Comparison of ENCODE assay signal across 9 mouse cellular contexts in the genomic region with DNA sequence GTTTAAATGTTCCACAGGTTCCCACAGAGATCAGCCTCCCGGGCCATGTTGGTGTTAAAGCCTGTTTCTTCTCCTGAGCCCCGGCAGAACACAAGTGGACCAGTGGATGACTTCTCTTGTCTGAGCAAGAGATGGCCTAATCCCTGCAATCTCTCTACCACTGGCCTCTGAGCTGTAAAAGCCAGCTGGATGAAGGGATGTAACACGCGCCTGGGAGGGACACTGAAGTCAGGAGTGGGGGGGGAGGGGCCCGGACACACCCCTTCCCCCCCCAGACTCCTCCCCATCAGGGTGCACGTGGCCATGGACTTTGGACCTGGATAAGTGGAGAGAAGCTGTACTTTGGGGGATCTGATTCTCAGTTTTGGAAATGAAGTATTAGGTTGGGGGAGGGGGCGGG. TPM values are rescaled to one million over a fixed set of nuclear protein-coding genes. Genes with fewer than 3 reads are reported as not detected.
A peak's percentile ranks its signal among the peaks of the same experiment; 100 is the strongest.
DNase-seq lines count a peak whose midpoint lies in the region; ATAC-seq and TF ChIP-seq lines count a peak whose summit lies in the region.
"Had no signal": no experiment of that assay in that cellular context is flagged by ENCODE, and none has a peak within 500 bp of the region (broad histone marks: within the 10 kb centered on the region; RNA-seq: fewer than 3 reads in every experiment).

No protein-coding gene starts in this region.

- no peak for TF ChIP-seq CTCF in lung, adult 2 months (IDR thresholded peaks at IDR 0.05; ENCODE audit: insufficient read depth, low read length)
- TF ChIP-seq CTCF in heart, postnatal 0 days (IDR thresholded peaks at IDR 0.05; ENCODE audit: low read depth), result no peak

- peak overlapping the region; percentile 57; the same call in 1 of the 2 replicates for H3K9ac ChIP-seq in lung, embryonic 15.5 days
- H3K9ac ChIP-seq in heart, postnatal 0 days (replicated peaks; ENCODE audit: low read depth, low read length), result 0 out of 2 replicates have a peak overlapping the region, but pooled peaks have one; percentile 0
- no peak overlapping the region for H3K9ac ChIP-seq in limb, embryonic 12.5 days (replicated peaks)
- H3K9ac ChIP-seq in neural tube, embryonic 12.5 days, result no peak overlapping the region

- H3K36me3 ChIP-seq in lung, embryonic 15.5 days, result no peaks in the 10 kb centered on the region
- H3K36me3 ChIP-seq in heart, postnatal 0 days (replicated peaks; ENCODE audit: control insufficient read depth, insufficient read depth, low read length), result no peaks in the 10 kb centered on the region
- no peaks in the 10 kb centered on the region for H3K36me3 ChIP-seq in limb, embryonic 12.5 days
- H3K36me3 ChIP-seq in neural tube, embryonic 12.5 days, result no peaks in the 10 kb centered on the region

- TF ChIP-seq POLR2A in lung, adult 2 months (IDR thresholded peaks at IDR 0.05; ENCODE audit: borderline replicate concordance, extremely low read depth, low read depth, low read length), result no peak; the same call in 1 of the 2 replicates

- no peaks in the 10 kb centered on the region for H3K27me3 ChIP-seq in lung, embryonic 15.5 days
- no peaks in the 10 kb centered on the region for H3K27me3 ChIP-seq in heart, postnatal 0 days (ENCODE audit: control insufficient read depth, insufficient read depth, low read length)
- H3K27me3 ChIP-seq in limb, embryonic 12.5 days, result no peaks in the 10 kb centered on the region
- no peaks in the 10 kb centered on the region for H3K27me3 ChIP-seq in neural tube, embryonic 12.5 days (replicated peaks)

- H3K9me3 ChIP-seq in lung, embryonic 15.5 days, result no peaks in the 10 kb centered on the region
- no peaks in the 10 kb centered on the region for H3K9me3 ChIP-seq in heart, postnatal 0 days (replicated peaks; ENCODE audit: control insufficient read depth, low read length)
- H3K9me3 ChIP-seq in limb, embryonic 12.5 days, result no peaks in the 10 kb centered on the region
- H3K9me3 ChIP-seq in neural tube, embryonic 12.5 days, result no peaks in the 10 kb centered on the region

- peak overlapping the region; percentile 57 for H3K4me3 ChIP-seq in lung, embryonic 15.5 days
- no peak overlapping the region for H3K4me3 ChIP-seq in lung, adult 2 months (replicated peaks; ENCODE audit: extremely low read depth, low read depth, low read length)
- peak overlapping the region; percentile 77 for H3K4me3 ChIP-seq in heart, postnatal 0 days (ENCODE audit: low read depth, low read length)
- H3K4me3 ChIP-seq in limb, embryonic 12.5 days (replicated peaks), result peak overlapping the region; percentile 46
- no peak overlapping the region for H3K4me3 ChIP-seq in neural tube, embryonic 12.5 days

- H3K4me1 ChIP-seq in lung, embryonic 15.5 days, result peaks cover 57% of the 10 kb centered on the region
- H3K4me1 ChIP-seq in lung, adult 2 months (ENCODE audit: control insufficient read depth, insufficient read depth, low read length), result peaks cover 28% of the 10 kb centered on the region
- H3K4me1 ChIP-seq in heart, postnatal 0 days (ENCODE audit: control insufficient read depth, insufficient read depth), result peaks cover 50% of the 10 kb centered on the region
- peaks cover 35% of the 10 kb centered on the region for H3K4me1 ChIP-seq in limb, embryonic 12.5 days (replicated peaks)
- peaks cover 17% of the 10 kb centered on the region for H3K4me1 ChIP-seq in neural tube, embryonic 12.5 days

- H3K27ac ChIP-seq in lung, embryonic 15.5 days, result peak overlapping the region; percentile 96
- H3K27ac ChIP-seq in heart, postnatal 0 days (ENCODE audit: low read depth), result peak overlapping the region; percentile 97
- H3K27ac ChIP-seq in limb, embryonic 12.5 days, result peak overlapping the region; percentile 92; the same call in 1 of the 2 replicates
- H3K27ac ChIP-seq in neural tube, embryonic 12.5 days, result no peak overlapping the region

- no peak for TF ChIP-seq EP300 in heart, postnatal 0 days (IDR thresholded peaks at IDR 0.05; ENCODE audit: low read depth)

- 13% methylated on average over 7 of the region's 7 CpGs for WGBS in lung, embryonic 15.5 days
- WGBS in lung, adult 2 months, result 19% methylated on average over 7 of the region's 7 CpGs
- WGBS in heart, postnatal 0 days, result 17% methylated on average over 7 of the region's 7 CpGs
- WGBS in limb, embryonic 12.5 days, result 17% methylated on average over 7 of the region's 7 CpGs
- WGBS in neural tube, embryonic 12.5 days, result 26% methylated on average over 7 of the region's 7 CpGs

- no peak for DNase-seq in lung, adult 2 months
- peak; percentile 49 for DNase-seq in adrenal gland, postnatal 25 days
- no peak for DNase-seq in heart, postnatal 0 days (ENCODE audit: low spot score)
- no peak for DNase-seq in urinary bladder, postnatal 36 days (ENCODE audit: low spot score in 2 of 2)

- peak overlapping the region; percentile 66 for H3K4me2 ChIP-seq in lung, embryonic 15.5 days
- peak overlapping the region; percentile 73 for H3K4me2 ChIP-seq in heart, postnatal 0 days (ENCODE audit: low read depth, low read length)
- H3K4me2 ChIP-seq in limb, embryonic 12.5 days, result peak overlapping the region; percentile 60
- peak overlapping the region; percentile 68 for H3K4me2 ChIP-seq in neural tube, embryonic 12.5 days (replicated peaks)

- no peak for ATAC-seq in lung, embryonic 15.5 days (ENCODE audit: borderline replicate concordance, extremely low read depth, low FRiP score, low TSS enrichment)
- ATAC-seq in heart, postnatal 0 days (ENCODE audit: insufficient read depth, low read depth), result no peak
- ATAC-seq in limb, embryonic 12.5 days (ENCODE audit: insufficient number of reproducible peaks, insufficient read depth, low FRiP score, low TSS enrichment, low read depth), result no peak
- ATAC-seq in neural tube, embryonic 12.5 days (ENCODE audit: low FRiP score, low read depth), result no peak
- ATAC-seq in megakaryocyte progenitor cell, adult 5-6 weeks (replicated peaks; ENCODE audit: poor library complexity), result no peak

RNA-seq across cellular contexts. Expression of gene Mgat1, which starts 1.2 kb away (rescaled TPM):
- polyA plus RNA-seq in lung, embryonic 15.5 days (2015; fragmentation: Nextera tagmentation; extraction: Ambion mirVana), result 65.0 and 69.6 TPM in 2 replicates
- 216 and 218 TPM in 2 replicates for polyA plus RNA-seq in lung, adult 2 months (2012; rRNA removed)
- total RNA-seq in adrenal gland, postnatal 25 days (2021), result 94.2 and 116 TPM in 2 replicates
- 115 and 163 TPM in 2 replicates for total RNA-seq in heart, postnatal 0 days (2014; rRNA removed; ENCODE audit: low replicate concordance)
- polyA plus RNA-seq in heart, postnatal 0 days (2015; fragmentation: Nextera tagmentation; extraction: Ambion mirVana), result 42.3 and 45.7 TPM in 2 replicates
- polyA plus RNA-seq in limb, embryonic 12.5 days (2016; fragmentation: Nextera tagmentation; extraction: Ambion mirVana), result 46.0 and 49.1 TPM in 2 replicates
- 36.6 and 36.7 TPM in 2 replicates for polyA plus RNA-seq in neural tube, embryonic 12.5 days (2016; fragmentation: Nextera tagmentation; extraction: Ambion mirVana)
- 36.3 and 40.9 TPM in 2 replicates for total RNA-seq in megakaryocyte progenitor cell, adult 5-6 weeks (2015)
- total RNA-seq in megakaryocyte progenitor cell, adult 5-6 weeks (2017), result 54.2 and 61.9 TPM in 2 replicates

RNA-seq across cellular contexts. Expression of gene Olfr1393, which starts 32.9 kb away (rescaled TPM):
- polyA plus RNA-seq in lung, embryonic 15.5 days (2015; fragmentation: Nextera tagmentation; extraction: Ambion mirVana), result not detected in 2 replicates
- not detected in 2 replicates for polyA plus RNA-seq in lung, adult 2 months (2012; rRNA removed)
- not detected in 2 replicates for total RNA-seq in adrenal gland, postnatal 25 days (2021)
- not detected in 2 replicates for total RNA-seq in heart, postnatal 0 days (2014; rRNA removed; ENCODE audit: low replicate concordance)
- 0.19 and 0.30 TPM in 2 replicates for polyA plus RNA-seq in heart, postnatal 0 days (2015; fragmentation: Nextera tagmentation; extraction: Ambion mirVana)
- not detected in 2 replicates for polyA plus RNA-seq in limb, embryonic 12.5 days (2016; fragmentation: Nextera tagmentation; extraction: Ambion mirVana)
- 0.06 TPM in 1 of 2 replicates, not detected in the other for polyA plus RNA-seq in neural tube, embryonic 12.5 days (2016; fragmentation: Nextera tagmentation; extraction: Ambion mirVana)
- total RNA-seq in megakaryocyte progenitor cell, adult 5-6 weeks (2015), result 0.05 TPM in 2 replicates
- not detected in 2 replicates for total RNA-seq in megakaryocyte progenitor cell, adult 5-6 weeks (2017)

RNA-seq across cellular contexts. Expression of gene Olfr1392, which starts 39.9 kb away (rescaled TPM):
- not detected in 2 replicates for polyA plus RNA-seq in lung, embryonic 15.5 days (2015; fragmentation: Nextera tagmentation; extraction: Ambion mirVana)
- polyA plus RNA-seq in lung, adult 2 months (2012; rRNA removed), result 0.09 TPM in 1 of 2 replicates, not detected in the other
- total RNA-seq in adrenal gland, postnatal 25 days (2021), result not detected in 2 replicates
- not detected in 2 replicates for total RNA-seq in heart, postnatal 0 days (2014; rRNA removed; ENCODE audit: low replicate concordance)
- not detected in 2 replicates for polyA plus RNA-seq in heart, postnatal 0 days (2015; fragmentation: Nextera tagmentation; extraction: Ambion mirVana)
- 0.09 TPM in 1 of 2 replicates, not detected in the other for polyA plus RNA-seq in limb, embryonic 12.5 days (2016; fragmentation: Nextera tagmentation; extraction: Ambion mirVana)
- polyA plus RNA-seq in neural tube, embryonic 12.5 days (2016; fragmentation: Nextera tagmentation; extraction: Ambion mirVana), result 0.20 TPM in 1 of 2 replicates, not detected in the other
- total RNA-seq in megakaryocyte progenitor cell, adult 5-6 weeks (2015), result not detected in 2 replicates
- total RNA-seq in megakaryocyte progenitor cell, adult 5-6 weeks (2017), result not detected in 2 replicates

RNA-seq across cellular contexts. Expression of gene Zfp62, which starts 42.1 kb away (rescaled TPM):
- polyA plus RNA-seq in lung, embryonic 15.5 days (2015; fragmentation: Nextera tagmentation; extraction: Ambion mirVana), result 37.6 and 40.3 TPM in 2 replicates
- 1.5 and 3.0 TPM in 2 replicates for polyA plus RNA-seq in lung, adult 2 months (2012; rRNA removed)
- total RNA-seq in adrenal gland, postnatal 25 days (2021), result 36.2 and 38.8 TPM in 2 replicates
- 7.4 and 22.9 TPM in 2 replicates for total RNA-seq in heart, postnatal 0 days (2014; rRNA removed; ENCODE audit: low replicate concordance)
- polyA plus RNA-seq in heart, postnatal 0 days (2015; fragmentation: Nextera tagmentation; extraction: Ambion mirVana), result 19.0 and 20.4 TPM in 2 replicates
- polyA plus RNA-seq in limb, embryonic 12.5 days (2016; fragmentation: Nextera tagmentation; extraction: Ambion mirVana), result 50.4 and 58.5 TPM in 2 replicates
- polyA plus RNA-seq in neural tube, embryonic 12.5 days (2016; fragmentation: Nextera tagmentation; extraction: Ambion mirVana), result 49.5 and 61.0 TPM in 2 replicates
- 59.9 and 71.0 TPM in 2 replicates for total RNA-seq in megakaryocyte progenitor cell, adult 5-6 weeks (2015)
- total RNA-seq in megakaryocyte progenitor cell, adult 5-6 weeks (2017), result 78.4 and 133 TPM in 2 replicates

RNA-seq across cellular contexts. Expression of gene Btnl9, which starts 58.2 kb away (rescaled TPM):
- polyA plus RNA-seq in lung, embryonic 15.5 days (2015; fragmentation: Nextera tagmentation; extraction: Ambion mirVana), result 0.48 and 1.1 TPM in 2 replicates
- polyA plus RNA-seq in lung, adult 2 months (2012; rRNA removed), result 1.6 and 2.1 TPM in 2 replicates
- total RNA-seq in adrenal gland, postnatal 25 days (2021), result 23.7 and 26.6 TPM in 2 replicates
- 14.5 and 33.4 TPM in 2 replicates for total RNA-seq in heart, postnatal 0 days (2014; rRNA removed; ENCODE audit: low replicate concordance)
- polyA plus RNA-seq in heart, postnatal 0 days (2015; fragmentation: Nextera tagmentation; extraction: Ambion mirVana), result 11.2 and 12.2 TPM in 2 replicates
- polyA plus RNA-seq in limb, embryonic 12.5 days (2016; fragmentation: Nextera tagmentation; extraction: Ambion mirVana), result 0.33 and 0.87 TPM in 2 replicates
- 0.04 and 0.39 TPM in 2 replicates for polyA plus RNA-seq in neural tube, embryonic 12.5 days (2016; fragmentation: Nextera tagmentation; extraction: Ambion mirVana)
- 3.8 and 7.1 TPM in 2 replicates for total RNA-seq in megakaryocyte progenitor cell, adult 5-6 weeks (2015)
- total RNA-seq in megakaryocyte progenitor cell, adult 5-6 weeks (2017), result 7.5 and 13.9 TPM in 2 replicates
- polyA plus RNA-seq: cortical plate, adult 2 months had no signal

Comparison
In these comparisons a context has a peak if more than half of its experiments do, and no peak if none do; other contexts are left out.
1. H3K4me3 ChIP-seq: peak in lung, embryonic 15.5 days (single experiment), heart, postnatal 0 days (single experiment) and limb, embryonic 12.5 days (single experiment); none in lung, adult 2 months (single experiment) and neural tube, embryonic 12.5 days (single experiment).
2. H3K9ac ChIP-seq: peak in lung, embryonic 15.5 days (single experiment) and heart, postnatal 0 days (single experiment); none in limb, embryonic 12.5 days (single experiment) and neural tube, embryonic 12.5 days (single experiment).
3. Peak in every context shown above with its lines, with median percentiles within 50 percentile points of each other: H3K4me2 ChIP-seq.